Mouse (Mus musculus) small intestine, adult 2 months (tissue): Measurements from ENCODE around the gene 1700029H14Rik.

Experiments
- CTCF ChIP-seq: fragments of 200-500 bp; IDR thresholded peaks from 2 replicates; pipeline ENCODE4 v1.5.1; 2012; ENCODE audit warnings: low read depth, mild to moderate bottlenecking, control low read depth, inconsistent platforms, low read length, moderate library complexity, mixed read lengths; ENCODE audit not compliant: insufficient replicate concordance, insufficient read length; ENCODE audit errors: extremely low read depth
- POLR2A ChIP-seq: fragments of 200-500 bp; IDR thresholded peaks from 2 replicates; pipeline ENCODE4 v1.6.1; 2012; ENCODE audit warnings: low read depth, mild to moderate bottlenecking, control low read depth, inconsistent platforms, low read length, moderate library complexity

DNA sequence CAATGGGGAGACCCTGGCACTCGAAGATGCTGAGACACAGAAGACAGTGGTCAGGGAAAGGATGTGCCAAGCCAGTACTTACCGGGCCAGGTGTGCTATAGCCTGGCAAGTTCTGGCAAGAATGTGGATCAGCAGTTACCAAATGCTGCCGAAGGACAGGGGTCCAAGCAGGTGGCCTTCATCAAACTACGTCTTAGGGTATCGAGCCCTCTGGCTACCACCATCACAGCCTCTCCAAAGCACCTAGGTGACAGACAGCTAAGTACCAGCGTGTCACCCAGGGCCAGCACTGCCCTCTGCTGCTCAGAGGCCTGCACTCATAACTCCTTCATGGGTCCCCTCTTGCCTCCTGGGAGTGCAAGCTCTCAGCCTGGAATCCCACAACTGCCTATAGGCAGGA lies 33.6 kb upstream of the 1700029H14Rik start:
- no peak for TF ChIP-seq CTCF
- TF ChIP-seq POLR2A: no peak
